Mouse (Mus musculus) E14TG2a.4 (cell line): ENCODE results near the gene Nudt15.

Experiments
- CTCF ChIP-seq: conservative IDR thresholded peaks from 2 replicates; pipeline ENCODE4 v1.5.1; 2014; ENCODE audit warnings: low read length
- NANOG ChIP-seq: IDR thresholded peaks from 2 replicates; pipeline ENCODE4 v1.6.1; 2014; ENCODE audit warnings: borderline replicate concordance, low read length, mixed read lengths
- POU5F1 ChIP-seq: IDR thresholded peaks from 2 replicates; pipeline ENCODE4 v1.6.1; 2014; ENCODE audit warnings: low read length, borderline replicate concordance

GRCm38 (mm10) chr14:73553122-73553696 is 5.2 kb upstream of the Nudt15 start:
- TF ChIP-seq CTCF (no peak), NANOG (no peak), POU5F1 (no peak)
